In the genomic region with DNA sequence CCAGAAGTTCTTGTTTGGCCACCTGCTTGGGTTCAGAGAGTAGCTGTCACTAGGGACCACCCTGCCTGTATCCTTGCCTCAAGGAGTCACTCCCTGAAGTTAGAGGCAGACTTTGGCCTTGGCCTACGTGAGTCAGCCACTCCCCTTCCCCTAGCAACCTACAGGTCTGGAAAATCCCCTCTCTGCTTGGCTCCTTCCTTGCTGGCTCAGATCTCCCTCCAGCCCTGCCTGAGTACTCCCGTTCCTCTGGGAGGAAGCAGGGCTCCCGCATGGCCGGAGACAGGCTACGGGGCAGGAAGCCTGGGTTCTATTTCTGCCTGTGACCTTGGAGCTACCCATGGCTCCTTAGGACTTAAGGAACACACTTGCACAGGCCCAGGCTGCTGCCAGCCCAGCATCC, we compare ENCODE assay signal across 8 mouse cellular contexts. TPM values are rescaled to one million over a fixed set of nuclear protein-coding genes. Genes with fewer than 3 reads are reported as not detected.
DNase-seq lines count a peak whose midpoint lies in the region; TF ChIP-seq lines count a peak whose summit lies in the region.

No protein-coding gene starts in this region.

- H3K36me3 ChIP-seq in E14TG2a.4 (ENCODE audit: insufficient read depth, low read length) = peaks cover 77% of the 10 kb centered on the region

- 0 out of 2 replicates have a peak overlapping the region, but pooled peaks have one; percentile 39 for H3K4me3 ChIP-seq in E14TG2a.4 (replicated peaks; ENCODE audit: low read length)

- H3K9me3 ChIP-seq in E14TG2a.4 (ENCODE audit: low read length) = no peaks in the 10 kb centered on the region

- H3K4me1 ChIP-seq in E14TG2a.4 (replicated peaks; ENCODE audit: low read depth, low read length) = peaks cover 100% of the 10 kb centered on the region

- DNase-seq in adrenal gland, postnatal 14 days = peak; percentile 74
- DNase-seq in heart, postnatal 25 days (ENCODE audit: low spot score) = peak; percentile 78
- peak; percentile 61 to 76 for DNase-seq in kidney, postnatal 4 days
- no peak for DNase-seq in spleen, adult 18-20 months
- DNase-seq in cerebellum, postnatal 36 days = no peak
- no peak for DNase-seq in retina, postnatal 1 day
- no peak for DNase-seq in layer of hippocampus, adult 11-12 months (ENCODE audit: low spot score)

- no peak for TF ChIP-seq CTCF in E14TG2a.4 (conservative IDR thresholded peaks at IDR 0.05; ENCODE audit: low read length)

- intact Hi-C loops in heart, postnatal 25 days (cut with DNase I) = no loop called here

- H3K27me3 ChIP-seq in E14TG2a.4 (ENCODE audit: insufficient read depth, low read length) = no peaks in the 10 kb centered on the region

RNA-seq across cellular contexts. Expression of a gene that starts 28.8 kb away (rescaled TPM):
- 230 and 242 TPM in 2 replicates for total RNA-seq in adrenal gland, postnatal 14 days (2021)
- 100 to 1,000 TPM; 249 to 297 TPM for total RNA-seq in heart, postnatal 25 days (2021)

RNA-seq across cellular contexts. Expression of a gene that starts 44.3 kb away (rescaled TPM):
- total RNA-seq in adrenal gland, postnatal 14 days (2021) = not detected in 2 replicates
- not detected for total RNA-seq in heart, postnatal 25 days (2021)

Comparison
In these comparisons a context has a peak if more than half of its experiments do, and no peak if none do; other contexts are left out.
1. DNase-seq: peak in adrenal gland, postnatal 14 days (single experiment), heart, postnatal 25 days (single experiment) and kidney, postnatal 4 days (2 of 2); none in spleen, adult 18-20 months (0 of 2), cerebellum, postnatal 36 days (0 of 2), retina, postnatal 1 day (single experiment) and layer of hippocampus, adult 11-12 months (single experiment).